Mouse (Mus musculus): Measurements from ENCODE around the gene Zfp62. TPM values are rescaled to one million over a fixed set of nuclear protein-coding genes. Genes with fewer than 3 reads are reported as not detected.
A peak's percentile ranks its signal among the peaks of the same experiment; 100 is the strongest.

Zfp62 gene
- polyA plus RNA-seq (2015; fragmentation: Nextera tagmentation; extraction: Ambion mirVana), result 19.6 and 21.5 TPM in 2 replicates

DNA sequence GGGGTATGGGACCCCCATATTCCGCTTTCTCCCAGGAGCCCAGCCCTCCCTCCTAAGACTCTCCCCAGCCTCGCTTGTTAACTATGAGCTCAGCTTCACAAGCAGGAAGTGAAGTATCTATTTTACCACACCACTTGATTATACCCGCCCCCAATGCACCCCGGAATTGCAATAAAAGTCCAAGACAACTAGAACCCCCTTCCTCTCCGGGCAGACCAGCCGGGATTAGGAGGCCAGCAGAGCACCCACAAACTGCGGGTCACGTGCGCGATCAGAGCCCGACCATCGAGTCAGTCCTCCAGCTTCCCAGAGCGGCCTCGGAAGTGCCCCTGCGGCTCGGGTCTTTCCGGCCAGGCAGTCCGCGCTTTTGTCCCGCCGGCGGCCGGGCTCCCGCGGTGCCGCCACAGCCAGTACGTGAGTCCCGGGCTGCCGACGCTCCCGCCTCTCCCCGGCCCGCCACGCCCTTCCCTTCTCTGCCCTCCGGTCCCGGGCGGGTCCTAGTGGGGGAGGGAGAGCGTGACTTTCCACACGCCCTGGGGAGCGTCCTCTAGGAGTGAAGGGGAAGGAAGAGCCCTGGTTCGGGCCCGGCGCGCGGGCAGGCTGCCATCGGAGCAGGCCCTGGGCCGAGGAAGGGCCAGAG lies at the start of gene Zfp62:
Gene Zfp62 (plus strand): TSS at position 164 of the 640 bp plus-strand sequence.
- under 1% methylated on average over 42 of the region's 47 CpGs for WGBS
- H3K9ac ChIP-seq (replicated peaks; ENCODE audit: low read depth), result peak within 1 kb of the TSS; percentile 96
- DNase-seq (ENCODE audit: low spot score), result peak; percentile 96
- H3K4me3 ChIP-seq (ENCODE audit: low read depth, low read length), result peak within 1 kb of the TSS; percentile 87
- H3K4me2 ChIP-seq (replicated peaks; ENCODE audit: low read depth, low read length), result peak within 1 kb of the TSS; percentile 82
- ATAC-seq, result peak; percentile 94
- H3K9me3 ChIP-seq (ENCODE audit: low read length), result no peaks in the 10 kb centered on the region
- no peaks in the 10 kb centered on the region for H3K27me3 ChIP-seq (replicated peaks; ENCODE audit: insufficient read depth, low read length)
- peaks cover 7% of the 10 kb centered on the region; the same call in 1 of the 2 replicates for H3K4me1 ChIP-seq (ENCODE audit: insufficient read depth, low read depth, low read length)
- TF ChIP-seq EP300 (IDR thresholded peaks at IDR 0.05) (no peak), CTCF (IDR thresholded peaks at IDR 0.05) (no peak)
- no peaks in the 10 kb centered on the region for H3K36me3 ChIP-seq (ENCODE audit: insufficient read depth, low read length)
- H3K27ac ChIP-seq (ENCODE audit: low read length), result peak within 1 kb of the TSS; percentile 99

- Histone ChIP-seq H3K27ac (ENCODE audit: low read length) (no peak within 1 kb of the TSS), H3K9ac (replicated peaks; ENCODE audit: low read depth) (no peak within 1 kb of the TSS), H3K27me3 (replicated peaks; ENCODE audit: insufficient read depth, low read length) (no peaks in the 10 kb centered on the region), H3K4me1 (ENCODE audit: insufficient read depth, low read depth, low read length) (no peaks in the 10 kb centered on the region), H3K4me3 (ENCODE audit: low read depth, low read length) (no peak within 1 kb of the TSS), H3K4me2 (replicated peaks; ENCODE audit: low read depth, low read length) (no peak within 1 kb of the TSS), H3K9me3 (ENCODE audit: low read length) (no peaks in the 10 kb centered on the region), H3K36me3 (ENCODE audit: insufficient read depth, low read length) (no peaks in the 10 kb centered on the region)
- ATAC-seq, result no peak
- WGBS, result 86% methylated on average over 1 of the region's 1 CpGs
- DNase-seq (ENCODE audit: low spot score), result no peak
- TF ChIP-seq CTCF (IDR thresholded peaks at IDR 0.05), result no peak
- TF ChIP-seq EP300 (IDR thresholded peaks at IDR 0.05), result no peak
Observed at GRCm38 (mm10) chr11:49154077-49154476, 49.0 kb upstream of the Zfp62 start, which contains the start of gene Olfr1394. TSS of gene Olfr1394 (plus strand) at chr11:49154377.

DNA sequence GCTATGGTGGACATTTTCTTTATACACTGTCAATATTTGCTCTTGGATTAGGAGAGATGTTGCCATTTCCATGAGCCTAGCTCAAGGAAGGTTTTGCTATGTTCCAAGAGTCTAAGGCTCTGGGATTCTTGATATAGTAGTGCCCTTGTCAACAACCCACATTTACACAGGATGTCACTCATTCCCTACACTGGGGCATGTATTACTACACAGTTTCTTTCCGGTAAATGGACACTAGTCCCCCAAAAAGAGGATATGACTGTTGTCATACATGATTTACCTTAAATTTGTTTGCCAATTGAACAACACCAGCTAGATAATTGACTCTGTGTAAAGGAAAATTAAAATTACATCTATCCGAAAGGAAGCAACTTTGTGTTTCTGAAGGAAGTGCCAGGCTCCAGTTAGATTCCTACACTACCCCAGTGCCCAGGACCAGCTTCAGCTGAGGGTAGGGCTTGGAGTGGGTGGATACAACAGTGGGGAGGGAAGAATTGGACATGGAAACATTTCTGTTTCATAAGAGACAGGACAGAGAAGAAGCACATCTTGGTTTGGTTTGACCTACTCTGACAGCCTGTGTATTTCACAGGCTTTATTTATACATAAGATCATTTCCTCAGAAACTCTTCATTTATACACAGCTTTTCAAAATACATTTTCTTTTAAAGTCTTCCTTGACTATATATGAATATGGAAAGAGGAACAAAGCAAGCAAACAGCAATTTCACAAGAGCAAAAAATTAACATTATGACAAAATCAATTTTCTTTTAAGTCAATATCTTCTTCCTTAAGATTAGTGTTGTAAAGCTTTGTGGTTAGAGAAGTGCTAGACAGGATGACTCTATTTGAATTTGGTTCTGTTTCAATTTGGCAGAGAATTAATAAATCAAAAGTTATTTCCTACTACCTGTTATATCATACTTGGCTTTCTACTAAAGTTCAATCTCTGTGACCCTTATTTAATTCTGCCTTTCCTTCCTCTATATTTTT lies 46.0 kb upstream of the Zfp62 start:
- no peak overlapping the region for H3K4me2 ChIP-seq (replicated peaks; ENCODE audit: low read depth, low read length)
- H3K27ac ChIP-seq (ENCODE audit: low read length), result no peak overlapping the region
- no peaks in the 10 kb centered on the region for H3K36me3 ChIP-seq (ENCODE audit: insufficient read depth, low read length)
- no peak for TF ChIP-seq EP300 (IDR thresholded peaks at IDR 0.05)
- TF ChIP-seq CTCF (IDR thresholded peaks at IDR 0.05), result no peak
- H3K9me3 ChIP-seq (ENCODE audit: low read length), result no peaks in the 10 kb centered on the region
- H3K9ac ChIP-seq (replicated peaks; ENCODE audit: low read depth), result no peak overlapping the region
- DNase-seq (ENCODE audit: low spot score) (no peak), ATAC-seq (no peak)
- no peaks in the 10 kb centered on the region for H3K27me3 ChIP-seq (replicated peaks; ENCODE audit: insufficient read depth, low read length)
- WGBS, result 77% methylated on average over 2 of the region's 2 CpGs
- no peaks in the 10 kb centered on the region for H3K4me1 ChIP-seq (ENCODE audit: insufficient read depth, low read depth, low read length)
- H3K4me3 ChIP-seq (ENCODE audit: low read depth, low read length), result no peak overlapping the region

DNA sequence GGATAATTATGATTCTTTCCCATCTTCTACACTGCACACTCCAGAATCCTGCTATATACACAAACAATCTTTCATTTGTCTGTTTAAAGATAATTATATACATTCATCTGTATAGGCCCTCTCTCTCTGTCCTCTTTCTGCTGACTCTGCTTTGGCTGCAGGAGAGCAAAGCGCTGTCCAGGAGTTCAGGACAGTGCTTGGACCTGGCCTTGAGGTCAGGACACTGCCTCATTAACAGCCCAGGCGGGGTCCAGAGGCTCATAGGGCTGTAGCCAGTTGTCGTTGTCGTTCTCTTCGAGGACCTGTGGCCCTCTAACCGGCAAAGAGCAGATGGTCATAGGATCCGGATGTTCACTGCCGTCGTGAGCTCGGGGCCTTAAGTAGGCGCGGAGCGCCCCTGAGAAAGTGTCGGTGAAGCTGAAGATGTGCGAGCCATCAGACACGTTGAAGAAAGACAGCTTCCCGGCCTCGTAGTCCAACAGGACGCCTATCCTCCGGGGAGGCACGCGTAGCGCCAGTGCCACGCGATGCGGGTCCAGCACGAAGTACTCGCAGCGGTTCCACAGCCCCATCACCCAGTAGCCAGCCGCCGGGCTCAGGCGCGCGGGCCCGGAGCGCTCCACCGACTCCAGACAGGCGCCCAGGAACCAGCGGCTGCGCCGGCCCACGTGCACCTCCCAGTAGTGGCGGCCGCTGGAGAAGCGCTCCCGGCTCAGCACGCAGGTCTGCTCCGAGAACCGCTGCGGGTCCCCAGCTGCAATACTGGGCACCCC lies 34.1 kb upstream of the Zfp62 start:
- H3K27me3 ChIP-seq (replicated peaks; ENCODE audit: insufficient read depth, low read length), result peaks cover 9% of the 10 kb centered on the region; the same call in 1 of the 2 replicates
- no peak for DNase-seq (ENCODE audit: low spot score)

GRCm38 (mm10) chr11:49170576-49170975 lies 32.5 kb upstream of the Zfp62 start:
- Histone ChIP-seq H3K9me3 (ENCODE audit: low read length) (peaks cover 3% of the 10 kb centered on the region; the same call in 1 of the 2 replicates), H3K27ac (ENCODE audit: low read length) (no peak overlapping the region), H3K4me2 (replicated peaks; ENCODE audit: low read depth, low read length) (no peak overlapping the region), H3K36me3 (ENCODE audit: insufficient read depth, low read length) (no peaks in the 10 kb centered on the region), H3K4me1 (ENCODE audit: insufficient read depth, low read depth, low read length) (no peaks in the 10 kb centered on the region), H3K4me3 (ENCODE audit: low read depth, low read length) (no peak overlapping the region), H3K27me3 (replicated peaks; ENCODE audit: insufficient read depth, low read length) (peaks cover 9% of the 10 kb centered on the region; the same call in 1 of the 2 replicates), H3K9ac (replicated peaks; ENCODE audit: low read depth) (no peak overlapping the region)
- 90% methylated on average over 4 of the region's 4 CpGs for WGBS
- DNase-seq (ENCODE audit: low spot score) (no peak), ATAC-seq (no peak)
- TF ChIP-seq EP300 (IDR thresholded peaks at IDR 0.05) (no peak), CTCF (IDR thresholded peaks at IDR 0.05) (no peak)

More for the DNA sequence above, 34.1 kb upstream of the Zfp62 start:
- no peaks in the 10 kb centered on the region for H3K4me1 ChIP-seq (ENCODE audit: insufficient read depth, low read depth, low read length)
- TF ChIP-seq EP300 (IDR thresholded peaks at IDR 0.05), result no peak
- TF ChIP-seq CTCF (IDR thresholded peaks at IDR 0.05), result no peak
- no peak overlapping the region for H3K9ac ChIP-seq (replicated peaks; ENCODE audit: low read depth)
- peak overlapping the region; percentile 45 for H3K4me2 ChIP-seq (replicated peaks; ENCODE audit: low read depth, low read length)
- H3K9me3 ChIP-seq (ENCODE audit: low read length), result peaks cover 3% of the 10 kb centered on the region; the same call in 1 of the 2 replicates
- no peak for ATAC-seq
- WGBS, result 6% methylated on average over 50 of the region's 50 CpGs
- no peak overlapping the region for H3K27ac ChIP-seq (ENCODE audit: low read length)
- H3K4me3 ChIP-seq (ENCODE audit: low read depth, low read length), result 0 out of 2 replicates have a peak overlapping the region, but pooled peaks have one; percentile 3
- H3K36me3 ChIP-seq (ENCODE audit: insufficient read depth, low read length), result no peaks in the 10 kb centered on the region

All from lung, postnatal 0 days (tissue).